Mouse (Mus musculus) bone marrow, adult 2 months (tissue): Measurements from ENCODE around the gene Pabpc4.
"Not testable (repeated sequence)": the region's sequence is repeated elsewhere in the genome, so short reads cannot be mapped to it uniquely, and the experiment has no call there.

Experiments
- CTCF ChIP-seq: fragments of 200-500 bp; IDR thresholded peaks from 2 replicates; pipeline ENCODE4 v1.5.1; 2011; ENCODE audit warnings: low read length, control low read depth; ENCODE audit not compliant: control insufficient read depth, insufficient read depth
- POLR2A ChIP-seq: fragments of 200-500 bp; IDR thresholded peaks from 2 replicates; pipeline ENCODE4 v1.6.1; 2011; ENCODE audit warnings: low read depth, mild to moderate bottlenecking, control low read depth, low read length, borderline replicate concordance; ENCODE audit not compliant: control insufficient read depth

GRCm38 (mm10) chr4:123335244-123335643 lies 73.1 kb downstream of the Pabpc4 start:
- not testable (repeated sequence) for TF ChIP-seq CTCF, POLR2A
